8 mouse cellular contexts compared by ENCODE assay signal in genomic region chr17:15285399-15286043, GRCm38 (mm10).
DNase-seq lines count a peak whose midpoint lies in the region; ATAC-seq and TF ChIP-seq lines count a peak whose summit lies in the region.

No protein-coding gene starts in this region.

- H3K4me2 ChIP-seq in intestine, embryonic 14.5 days (ENCODE audit: low read length) = no peak overlapping the region
- H3K4me2 ChIP-seq in intestine, postnatal 0 days (replicated peaks; ENCODE audit: low read depth) = no peak overlapping the region
- peak overlapping the region; percentile 48 for H3K4me2 ChIP-seq in heart, embryonic 14.5 days (ENCODE audit: low read length)

- H3K9ac ChIP-seq in intestine, embryonic 14.5 days (ENCODE audit: low read length) = no peak overlapping the region
- H3K9ac ChIP-seq in intestine, postnatal 0 days (ENCODE audit: low read depth, low read length) = no peak overlapping the region
- no peak overlapping the region for H3K9ac ChIP-seq in heart, embryonic 14.5 days (ENCODE audit: low read length)

- no peaks in the 10 kb centered on the region for H3K36me3 ChIP-seq in intestine, embryonic 14.5 days (ENCODE audit: control insufficient read depth, insufficient read depth, low read length)
- no peaks in the 10 kb centered on the region for H3K36me3 ChIP-seq in intestine, postnatal 0 days (ENCODE audit: control insufficient read depth, insufficient read depth)
- no peaks in the 10 kb centered on the region for H3K36me3 ChIP-seq in forebrain, embryonic 10.5 days (replicated peaks)
- no peaks in the 10 kb centered on the region for H3K36me3 ChIP-seq in heart, embryonic 14.5 days (ENCODE audit: control insufficient read depth, insufficient read depth, low read length)

- peak; percentile 69 for DNase-seq in intestine, embryonic 14.5 days (ENCODE audit: low spot score)
- no peak for DNase-seq in forebrain, embryonic 10.5 days (ENCODE audit: extremely low spot score, low spot score)
- peak; percentile 96 for DNase-seq in kidney, postnatal 14 days
- DNase-seq in lung, postnatal 10 days = peak; percentile 78
- peak; percentile 79 to 83 for DNase-seq in right cerebral cortex, postnatal 10 days (ENCODE audit: low spot score in 2 of 2)
- DNase-seq in c-Kit-positive CD71-positive TER-119-positive erythroid progenitor cells, embryonic 14.5 days (ENCODE audit: low spot score) = no peak

- peak; percentile 67 for ATAC-seq in intestine, embryonic 14.5 days (replicated peaks; ENCODE audit: low FRiP score, low TSS enrichment, low read depth)
- ATAC-seq in intestine, postnatal 0 days = no peak
- ATAC-seq in heart, embryonic 14.5 days (ENCODE audit: insufficient number of reproducible peaks, insufficient read depth, low FRiP score, low read depth) = peak; percentile 87

- no peak for TF ChIP-seq CTCF in intestine, postnatal 0 days (IDR thresholded peaks at IDR 0.05; ENCODE audit: low read depth)

- H3K4me1 ChIP-seq in intestine, embryonic 14.5 days (replicated peaks; ENCODE audit: control insufficient read depth, insufficient read depth, low read length) = peaks cover 12% of the 10 kb centered on the region
- no peaks in the 10 kb centered on the region for H3K4me1 ChIP-seq in intestine, postnatal 0 days (replicated peaks; ENCODE audit: control insufficient read depth, insufficient read depth, low read length)
- peaks cover 13% of the 10 kb centered on the region for H3K4me1 ChIP-seq in forebrain, embryonic 10.5 days
- H3K4me1 ChIP-seq in heart, embryonic 14.5 days (ENCODE audit: control insufficient read depth in 2 of 2, insufficient read depth in 2 of 2, low read length in 2 of 2) = peaks cover 23 to 25% of the 10 kb centered on the region in 2 experiments

- H3K9me3 ChIP-seq in intestine, embryonic 14.5 days (ENCODE audit: control insufficient read depth, low read length) = no peaks in the 10 kb centered on the region
- no peaks in the 10 kb centered on the region for H3K9me3 ChIP-seq in intestine, postnatal 0 days (ENCODE audit: control insufficient read depth)
- no peaks in the 10 kb centered on the region for H3K9me3 ChIP-seq in forebrain, embryonic 10.5 days
- no peaks in the 10 kb centered on the region for H3K9me3 ChIP-seq in heart, embryonic 14.5 days (ENCODE audit: control insufficient read depth, low read length)

- H3K27me3 ChIP-seq in intestine, embryonic 14.5 days (replicated peaks; ENCODE audit: control insufficient read depth, insufficient read depth, low read length) = no peaks in the 10 kb centered on the region
- no peaks in the 10 kb centered on the region for H3K27me3 ChIP-seq in intestine, postnatal 0 days (replicated peaks; ENCODE audit: control insufficient read depth, insufficient read depth, low read length)
- no peaks in the 10 kb centered on the region for H3K27me3 ChIP-seq in forebrain, embryonic 10.5 days (ENCODE audit: poor library complexity, severe bottlenecking)
- H3K27me3 ChIP-seq in heart, embryonic 14.5 days (ENCODE audit: control insufficient read depth, insufficient read depth, low read length) = no peaks in the 10 kb centered on the region

- peak overlapping the region; percentile 30; the same call in 1 of the 2 replicates for H3K27ac ChIP-seq in intestine, embryonic 14.5 days (ENCODE audit: low read depth)
- no peak overlapping the region for H3K27ac ChIP-seq in intestine, postnatal 0 days (ENCODE audit: low read depth, low read length)
- peak overlapping the region; percentile 66; the same call in 1 of the 2 replicates for H3K27ac ChIP-seq in forebrain, embryonic 10.5 days
- H3K27ac ChIP-seq in heart, embryonic 14.5 days (replicated peaks in 1 of 2; ENCODE audit: control insufficient read depth in 1 of 2, insufficient read depth in 1 of 2, low read depth in 2 of 2, low read length in 2 of 2) = peak overlapping the region; percentile 89

- no peak overlapping the region for H3K4me3 ChIP-seq in intestine, embryonic 14.5 days (ENCODE audit: low read depth, low read length)
- H3K4me3 ChIP-seq in intestine, postnatal 0 days (ENCODE audit: low read depth, low read length) = no peak overlapping the region
- H3K4me3 ChIP-seq in forebrain, embryonic 10.5 days = no peak overlapping the region
- H3K4me3 ChIP-seq in heart, embryonic 14.5 days (ENCODE audit: control insufficient read depth in 1 of 2, insufficient read depth in 1 of 2, low read depth in 1 of 2, low read length in 2 of 2) = no peak overlapping the region

- 46% methylated on average over 7 of the region's 7 CpGs for WGBS in intestine, embryonic 14.5 days
- 62% methylated on average over 7 of the region's 7 CpGs for WGBS in intestine, postnatal 0 days
- 83% methylated on average over 7 of the region's 7 CpGs for WGBS in forebrain, embryonic 10.5 days
- 26% methylated on average over 7 of the region's 7 CpGs for WGBS in heart, embryonic 14.5 days

Comparison
In these comparisons a context has a peak if more than half of its experiments do, and no peak if none do; other contexts are left out.
1. DNase-seq: peak in intestine, embryonic 14.5 days (single experiment), kidney, postnatal 14 days (single experiment), lung, postnatal 10 days (single experiment) and right cerebral cortex, postnatal 10 days (2 of 2); none in forebrain, embryonic 10.5 days (single experiment) and c-Kit-positive CD71-positive TER-119-positive erythroid progenitor cells, embryonic 14.5 days (single experiment).